Mouse (Mus musculus) kidney, adult 2 months (tissue): Measurements from ENCODE around the gene Ssr3. TPM values are rescaled to one million over a fixed set of nuclear protein-coding genes. Genes with fewer than 3 reads are reported as not detected.

ENCODE experiments used
- DNase-seq: peaks from one replicate; pipeline ENCODE4 v3.0.0; 2021
- H3K27ac ChIP-seq: fragments of 200-500 bp; 2 replicates; pipeline ENCODE4 v1.5.1; 2012; ENCODE audit warnings: low read depth, low read length, control low read depth, inconsistent platforms; ENCODE audit not compliant: insufficient read depth
- H3K27me3 ChIP-seq: fragments of 200-500 bp; replicated peaks from 2 replicates; pipeline ENCODE4 v1.6.1; 2012; ENCODE audit warnings: mild to moderate bottlenecking, moderate library complexity, low read length, inconsistent platforms; ENCODE audit not compliant: control insufficient read depth, insufficient read depth
- H3K36me3 ChIP-seq: fragments of 200-500 bp; 2 replicates; pipeline ENCODE4 v1.6.1; 2012; ENCODE audit warnings: mild to moderate bottlenecking, moderate library complexity, low read length, inconsistent platforms; ENCODE audit not compliant: control insufficient read depth, insufficient read depth
- H3K4me1 ChIP-seq: fragments of 200-500 bp; 2 replicates; pipeline ENCODE4 v1.6.1; 2011; ENCODE audit warnings: low read length; ENCODE audit not compliant: control insufficient read depth, insufficient read depth
- H3K4me3 ChIP-seq: fragments of 200-500 bp; 2 replicates; pipeline ENCODE4 v1.5.1; 2011; ENCODE audit warnings: mild to moderate bottlenecking, low read depth, low read length, control low read depth; ENCODE audit not compliant: insufficient read depth
- CTCF ChIP-seq: fragments of 200-500 bp; conservative IDR thresholded peaks from 2 replicates; pipeline ENCODE4 v1.5.1; 2011; ENCODE audit warnings: low read depth, mild to moderate bottlenecking, control low read depth, low read length, moderate library complexity, mixed read lengths; ENCODE audit not compliant: insufficient read depth, insufficient read length
- POLR2A ChIP-seq: fragments of 200-500 bp; IDR thresholded peaks from one replicate; pipeline ENCODE4 v1.6.1; 2011; ENCODE audit warnings: low read depth, low read length, control low read depth
- WGBS: fragments of 180-500 bp; shearing (Covaris S2); methylation state at CpG from one replicate; pipeline ENCODE4 v1.1.7; 2018; 5-methylcytosine and 5-hydroxymethylcytosine counted together
- polyA plus RNA-seq: library from polyadenylated mRNA; depleted of rRNA; stranded (reverse); fragments of >200 nt; gene quantifications from 2 replicates; pipeline ENCODE4 v1.2.3, GENCODE M21; 2012

Ssr3 gene
- polyA plus RNA-seq, 1 experiment, result 80.8 TPM

DNA sequence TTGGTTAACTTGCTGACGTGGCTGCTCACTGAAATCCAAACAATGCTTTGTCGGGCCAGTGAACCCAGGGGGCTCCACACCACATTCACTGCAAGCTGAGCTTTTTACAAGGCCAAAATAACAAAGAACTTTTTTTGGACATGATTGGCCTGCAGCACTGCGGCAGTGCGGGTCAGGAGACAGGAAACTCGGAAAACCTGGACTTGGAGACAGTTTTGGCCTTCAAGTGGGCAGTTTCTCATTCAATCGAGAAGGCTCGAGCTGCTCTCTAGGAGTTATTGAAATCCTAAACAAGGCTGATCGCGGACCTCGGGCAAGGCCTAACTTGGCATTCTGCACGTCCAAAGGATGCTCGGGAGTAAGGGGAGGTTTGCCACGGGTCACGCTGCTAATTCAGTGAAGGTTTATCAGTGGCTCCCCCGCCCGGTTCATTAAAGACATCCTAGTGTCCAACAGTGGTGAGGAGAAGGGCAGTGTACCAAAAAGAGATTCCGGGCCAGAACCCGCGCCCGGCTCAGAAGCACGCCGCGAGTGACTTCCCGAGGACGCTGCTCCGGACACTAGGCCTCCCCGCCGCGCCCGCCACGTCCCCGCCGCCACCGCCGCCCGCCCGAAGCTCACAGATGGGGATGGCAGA, 521 bp downstream of the Ssr3 start:
- peak overlapping the region; percentile 89 for H3K4me3 ChIP-seq
- DNase-seq, result no peak
- peak overlapping the region; percentile 62 for H3K27ac ChIP-seq
- no peaks in the 10 kb centered on the region for H3K27me3 ChIP-seq
- peaks cover 6% of the 10 kb centered on the region for H3K36me3 ChIP-seq
- peaks cover 3% of the 10 kb centered on the region; the same call in 1 of the 2 replicates for H3K4me1 ChIP-seq
- no peak for TF ChIP-seq POLR2A
- TF ChIP-seq CTCF, result no peak
- under 1% methylated on average over 37 of the region's 37 CpGs for WGBS

DNA sequence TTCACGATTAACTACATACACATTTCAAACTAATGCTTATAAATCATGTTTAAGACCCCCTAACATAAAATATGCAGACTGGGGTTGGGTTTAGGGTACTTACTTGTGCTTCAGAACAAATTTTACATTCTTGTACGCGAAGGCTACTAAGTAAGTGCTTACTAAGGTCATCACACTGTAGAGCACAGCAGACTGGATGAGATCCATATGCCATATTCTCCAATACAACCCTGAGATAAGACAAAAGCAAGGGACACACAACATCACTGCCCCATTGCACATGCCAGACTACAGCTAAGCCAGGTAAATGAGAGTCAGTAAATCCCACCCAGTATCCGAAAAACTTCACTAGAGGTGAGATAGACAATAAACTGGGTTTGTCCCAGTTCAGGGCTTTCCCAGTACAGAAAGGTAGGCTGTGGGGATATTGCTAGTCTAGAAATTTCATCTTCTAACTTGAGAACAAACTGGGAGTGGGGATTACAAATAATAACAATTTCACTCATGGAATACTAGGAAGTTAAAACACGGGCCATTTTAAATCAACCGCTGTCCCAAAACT, 1.1 kb downstream of the Ssr3 start:
- 20% methylated on average over 6 of the region's 6 CpGs for WGBS
- H3K27me3 ChIP-seq, result no peaks in the 10 kb centered on the region
- TF ChIP-seq CTCF (no peak), POLR2A (no peak)
- peaks cover 3% of the 10 kb centered on the region; the same call in 1 of the 2 replicates for H3K4me1 ChIP-seq
- peaks cover 7% of the 10 kb centered on the region for H3K36me3 ChIP-seq
- no peak overlapping the region; the same call in 1 of the 2 replicates for H3K27ac ChIP-seq
- H3K4me3 ChIP-seq, result peak overlapping the region; percentile 89
- DNase-seq, result no peak

DNA sequence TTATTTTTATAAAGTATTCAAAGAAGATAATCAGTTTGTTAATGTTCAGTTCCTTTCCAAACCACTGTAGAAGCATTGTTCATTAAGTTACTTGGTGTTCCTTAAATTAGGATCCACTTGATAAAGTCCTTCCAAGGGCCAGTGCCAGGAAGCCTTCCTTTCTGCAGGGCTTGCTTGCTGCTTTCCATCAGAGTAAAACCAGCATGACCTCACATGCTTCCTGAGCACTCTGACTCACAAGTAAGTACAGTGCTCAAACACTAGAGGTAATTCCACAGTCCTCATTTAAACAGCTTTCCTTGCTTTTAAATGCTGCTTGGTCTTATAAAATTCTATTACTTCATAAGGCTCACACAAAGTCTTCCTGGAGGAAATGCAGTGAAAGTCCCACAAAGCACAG, 6.7 kb downstream of the Ssr3 start:
- H3K4me3 ChIP-seq, result no peak overlapping the region
- TF ChIP-seq CTCF (no peak), POLR2A (no peak)
- H3K36me3 ChIP-seq, result peaks cover 11% of the 10 kb centered on the region
- H3K27me3 ChIP-seq, result no peaks in the 10 kb centered on the region
- no peak for DNase-seq
- no peaks in the 10 kb centered on the region for H3K4me1 ChIP-seq
- no peak overlapping the region for H3K27ac ChIP-seq

DNA sequence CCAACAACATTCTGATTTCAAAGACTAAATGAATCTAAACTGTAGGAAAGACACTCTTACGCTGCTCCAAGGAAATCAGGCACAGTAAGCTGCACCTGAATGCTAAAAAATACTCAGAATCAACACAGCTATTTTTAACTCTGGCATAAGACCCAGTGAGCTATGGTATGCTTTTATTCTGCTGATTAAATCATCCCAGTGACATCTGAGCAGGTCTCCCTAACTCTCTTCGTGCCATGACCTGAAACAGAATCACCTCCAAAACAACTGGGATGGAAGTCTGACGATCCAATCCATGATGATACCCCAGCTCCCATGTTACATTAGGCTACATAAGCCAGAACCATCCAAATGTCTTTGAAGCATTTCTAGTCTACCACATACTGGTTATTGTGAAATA, 8.0 kb downstream of the Ssr3 start:
- no peak overlapping the region for H3K4me3 ChIP-seq
- H3K36me3 ChIP-seq, result peaks cover 11% of the 10 kb centered on the region
- no peaks in the 10 kb centered on the region for H3K4me1 ChIP-seq
- TF ChIP-seq POLR2A (no peak), CTCF (no peak)
- no peak overlapping the region for H3K27ac ChIP-seq
- 61% methylated on average over 3 of the region's 3 CpGs for WGBS
- DNase-seq, result no peak
- no peaks in the 10 kb centered on the region for H3K27me3 ChIP-seq

DNA sequence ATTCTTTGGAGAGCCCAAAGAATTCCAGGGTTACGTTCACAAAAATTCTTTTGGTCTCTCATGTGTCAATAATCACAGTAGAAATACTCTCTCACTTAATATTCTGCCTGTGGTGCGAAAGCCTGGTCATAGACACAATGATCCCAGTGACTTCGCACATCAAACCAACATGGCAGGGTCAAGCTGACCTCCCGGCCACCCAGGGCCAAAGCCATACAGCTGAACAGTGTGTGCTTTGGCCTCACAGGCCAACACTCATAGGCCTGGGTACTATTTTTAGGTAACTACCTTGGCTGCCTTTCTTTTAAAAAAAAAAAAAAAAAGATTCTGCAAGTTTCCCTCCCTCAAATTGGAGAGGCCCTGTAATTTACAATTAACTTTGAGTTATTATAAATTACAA, 11.3 kb downstream of the Ssr3 start:
- TF ChIP-seq CTCF (no peak), POLR2A (no peak)
- peaks cover 7% of the 10 kb centered on the region for H3K36me3 ChIP-seq
- H3K27ac ChIP-seq, result no peak overlapping the region
- WGBS, result 67% methylated on average over 4 of the region's 4 CpGs
- H3K4me1 ChIP-seq, result no peaks in the 10 kb centered on the region
- no peaks in the 10 kb centered on the region for H3K27me3 ChIP-seq
- H3K4me3 ChIP-seq, result no peak overlapping the region
- no peak for DNase-seq

DNA sequence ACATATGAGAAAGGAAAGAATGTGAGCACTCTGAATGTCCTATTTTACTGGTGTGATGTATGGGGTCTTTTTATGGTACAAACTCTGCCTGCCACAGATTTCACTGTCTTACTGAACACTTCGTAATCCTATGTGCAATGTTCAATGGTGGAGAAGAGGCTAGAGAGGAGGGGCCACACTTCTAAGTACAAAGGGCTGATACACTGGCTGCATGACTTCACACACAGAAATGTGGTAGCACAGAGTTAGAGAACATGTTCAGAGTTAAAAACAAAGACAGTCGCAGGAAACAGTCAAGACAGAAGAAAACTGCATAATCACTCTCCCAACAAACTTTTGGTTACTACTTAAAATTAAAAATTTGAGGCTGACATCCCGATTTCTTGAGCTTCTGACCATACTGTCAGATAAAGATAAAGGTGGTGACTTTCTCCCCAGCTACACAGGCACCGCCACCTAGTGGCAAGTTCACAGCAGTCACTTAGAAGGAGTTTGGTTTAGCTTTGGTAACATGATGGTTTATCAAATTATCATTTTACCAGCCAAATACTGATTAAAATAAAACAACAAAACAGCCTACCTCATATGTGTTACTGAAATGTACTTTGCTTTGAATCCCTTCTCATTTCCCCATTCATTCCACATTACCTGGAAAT, 12.4 kb downstream of the Ssr3 start:
- Histone ChIP-seq H3K4me1 (no peaks in the 10 kb centered on the region), H3K27ac (no peak overlapping the region), H3K4me3 (no peak overlapping the region), H3K27me3 (no peaks in the 10 kb centered on the region), H3K36me3 (peaks cover 6% of the 10 kb centered on the region)
- TF ChIP-seq CTCF (peak; percentile 76), POLR2A (no peak)
- WGBS, result 56% methylated on average over 4 of the region's 4 CpGs
- peak; percentile 38 for DNase-seq

DNA sequence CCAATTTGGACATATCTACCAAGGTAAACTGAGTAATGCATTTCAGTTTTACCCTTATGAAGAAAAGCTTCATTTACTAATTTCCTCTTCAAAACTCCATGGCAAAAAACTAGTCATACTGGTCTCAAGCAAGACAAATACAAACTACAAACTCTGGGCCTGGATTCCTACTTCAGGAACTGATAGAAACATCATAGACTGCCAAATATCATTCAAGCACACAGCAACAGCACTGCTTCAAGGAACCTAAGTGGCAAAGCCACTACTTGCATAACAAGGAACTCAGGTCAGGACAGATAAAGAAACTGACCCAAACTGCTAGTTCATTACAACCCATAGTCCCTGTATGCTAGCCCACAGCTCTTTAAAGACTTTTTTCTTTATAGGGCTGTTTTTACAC, 13.7 kb downstream of the Ssr3 start:
- no peak overlapping the region for H3K4me3 ChIP-seq
- no peak for DNase-seq
- no peak for TF ChIP-seq POLR2A
- TF ChIP-seq CTCF, result no peak
- no peaks in the 10 kb centered on the region for H3K27me3 ChIP-seq
- H3K4me1 ChIP-seq, result no peaks in the 10 kb centered on the region
- no peak overlapping the region for H3K27ac ChIP-seq
- H3K36me3 ChIP-seq, result peaks cover 4% of the 10 kb centered on the region

DNA sequence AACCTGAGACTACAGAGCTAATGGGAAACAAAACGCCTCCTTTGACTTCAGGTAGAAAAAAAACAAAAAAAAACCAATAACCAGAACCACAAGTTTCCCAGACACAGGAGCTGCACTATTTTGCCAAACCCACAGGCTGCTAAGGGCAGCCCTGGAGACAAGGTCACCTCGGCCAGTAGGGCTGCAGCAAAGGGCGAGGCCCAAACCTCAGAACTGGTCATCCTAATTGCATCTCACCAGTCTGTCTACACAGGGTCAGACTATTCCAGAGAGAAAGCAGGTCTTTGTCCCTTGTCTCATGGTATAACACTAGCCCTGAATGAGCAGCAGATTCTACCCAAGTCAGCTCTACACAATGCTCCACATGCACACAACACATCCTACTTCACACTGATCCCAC, 17.7 kb downstream of the Ssr3 start:
- no peak overlapping the region for H3K4me3 ChIP-seq
- H3K4me1 ChIP-seq, result no peaks in the 10 kb centered on the region
- H3K27ac ChIP-seq, result no peak overlapping the region
- WGBS, result 88% methylated on average over 3 of the region's 3 CpGs
- no peaks in the 10 kb centered on the region for H3K27me3 ChIP-seq
- TF ChIP-seq POLR2A (no peak), CTCF (no peak)
- peaks cover 3% of the 10 kb centered on the region; the same call in 1 of the 2 replicates for H3K36me3 ChIP-seq
- no peak for DNase-seq
